Mouse (Mus musculus): ENCODE data around the gene Map6.

DNA sequence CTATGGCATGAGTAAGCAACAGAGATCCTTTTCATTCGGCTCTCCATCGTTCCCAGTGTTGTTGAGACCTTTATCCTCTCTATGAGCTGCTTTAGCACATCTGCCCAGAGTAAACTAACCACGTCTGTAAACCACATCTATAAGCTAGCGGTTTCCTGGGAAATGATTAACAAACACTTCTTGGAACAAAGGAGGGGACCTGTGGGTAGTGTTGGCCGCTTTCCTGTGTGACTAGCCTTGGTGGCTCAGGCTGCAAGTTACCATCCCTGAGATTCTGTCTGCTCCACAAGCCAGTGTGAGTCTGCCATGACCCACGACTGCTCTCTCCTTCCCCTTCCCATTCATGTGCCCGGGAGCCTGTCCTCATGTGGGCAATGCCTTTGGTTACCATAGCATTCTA is 44.2 kb downstream of the Map6 start:
- TF ChIP-seq CTCF (IDR thresholded peaks at IDR 0.05; ENCODE audit: extremely low read depth, insufficient read depth, low read length) (no peak), POLR2A (IDR thresholded peaks at IDR 0.05; ENCODE audit: extremely low read depth, insufficient read depth, low read length) (no peak)
